Mouse (Mus musculus) forebrain, embryonic 16.5 days (tissue): Measurements from ENCODE around the gene Rtn4ip1. TPM values are rescaled to one million over a fixed set of nuclear protein-coding genes. Genes with fewer than 3 reads are reported as not detected.
A peak's percentile ranks its signal among the peaks of the same experiment; 100 is the strongest.

Source experiments
- ATAC-seq: fragments of 200-750 bp; cut with Nextera tagmentation; 2 replicates; pipeline ENCODE4 v1.8.0; 2017; ENCODE audit warnings: mild to moderate bottlenecking, moderate library complexity
- H3K27ac ChIP-seq: fragments of 300-500 bp; sonication (generic); 2 replicates; pipeline ENCODE4 v1.5.1; 2014; ENCODE audit warnings: low read length, control low read depth
- H3K27me3 ChIP-seq: fragments of 300-500 bp; sonication (generic); replicated peaks from 2 replicates; pipeline ENCODE4 v1.6.1; 2014; ENCODE audit warnings: low read length; ENCODE audit not compliant: control insufficient read depth, insufficient read depth
- H3K36me3 ChIP-seq: fragments of 300-500 bp; sonication (generic); 2 replicates; pipeline ENCODE4 v1.6.1; 2014; ENCODE audit not compliant: control insufficient read depth, insufficient read depth
- H3K4me1 ChIP-seq: fragments of 300-500 bp; sonication (generic); replicated peaks from 2 replicates; pipeline ENCODE4 v1.6.1; 2014; ENCODE audit warnings: low read length; ENCODE audit not compliant: control insufficient read depth, insufficient read depth
- H3K4me2 ChIP-seq: fragments of 300-500 bp; sonication (generic); 2 replicates; pipeline ENCODE4 v1.6.1; 2014; ENCODE audit warnings: mild to moderate bottlenecking, low read length, control low read depth
- H3K4me3 ChIP-seq: fragments of 300-500 bp; sonication (generic); replicated peaks from 2 replicates; pipeline ENCODE4 v1.5.1; 2014; ENCODE audit warnings: mild to moderate bottlenecking, low read length, control low read depth
- H3K9ac ChIP-seq: fragments of 300-500 bp; sonication (generic); replicated peaks from 2 replicates; pipeline ENCODE4 v1.6.1; 2014; ENCODE audit warnings: low read depth, low read length, control low read depth
- H3K9me3 ChIP-seq: fragments of 300-500 bp; sonication (generic); 2 replicates; pipeline ENCODE4 v1.6.1; 2016; ENCODE audit warnings: low read length; ENCODE audit not compliant: control insufficient read depth
- WGBS: fragments of 180-500 bp; shearing (Covaris S2); extraction: QIAGEN DNeasy Blood & Tissue Kit; methylation state at CpG from one replicate; pipeline ENCODE4 v1.1.7; 2014; 5-methylcytosine and 5-hydroxymethylcytosine counted together
- polyA plus RNA-seq: library from polyadenylated mRNA; unstranded; fragments of >200 nt; fragmentation: Nextera tagmentation; extraction: Ambion mirVana; gene quantifications from 2 replicates; pipeline ENCODE4 v1.2.1, GENCODE M21; 2015

The Rtn4ip1 gene
- 18.3 and 19.9 TPM in 2 replicates for polyA plus RNA-seq

DNA sequence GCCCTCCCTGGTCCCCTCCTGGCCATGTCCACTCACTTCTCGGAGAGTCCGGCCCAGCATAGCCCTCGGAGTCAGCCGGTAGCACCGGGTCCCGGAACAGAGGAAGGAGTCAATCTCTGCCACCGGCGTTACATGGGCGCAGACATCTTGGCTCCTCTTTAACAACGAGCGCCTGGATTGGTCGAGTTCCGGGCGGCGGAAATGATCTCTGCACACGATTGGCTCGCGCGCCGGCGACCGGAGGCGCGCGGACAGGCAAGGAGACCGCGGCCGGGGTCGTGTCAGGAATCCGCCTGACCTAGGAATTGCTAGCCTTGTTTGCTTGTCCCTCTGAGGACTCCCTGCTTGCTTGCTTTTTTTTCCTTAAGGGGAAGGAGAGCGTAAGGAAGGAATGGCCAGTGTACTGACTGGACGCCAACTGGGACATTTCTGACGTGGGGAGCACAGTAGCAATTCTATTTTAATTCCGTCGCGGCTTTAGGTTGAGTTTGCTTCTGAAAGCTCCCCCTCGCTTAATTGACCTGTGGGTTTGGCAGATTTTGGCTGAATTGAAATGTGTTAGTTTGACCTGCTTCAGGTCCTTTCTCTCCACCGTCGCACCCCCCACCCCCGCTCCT lies at the start of gene Rtn4ip1, which contains the start of gene Qrsl1:
Gene Rtn4ip1, plus strand, starts transcription at position 230 of the 617 bp plus-strand sequence.
Gene Qrsl1, minus strand, starts transcription at position 168 of the 617 bp plus-strand sequence.
- H3K36me3 ChIP-seq, result no peaks in the 10 kb centered on the region
- H3K27ac ChIP-seq, result peak within 1 kb of the TSS; percentile 71
- peak; percentile 99 for ATAC-seq
- peak within 1 kb of the TSS; percentile 91 for H3K4me3 ChIP-seq
- H3K4me2 ChIP-seq, result peak within 1 kb of the TSS; percentile 69
- H3K27me3 ChIP-seq, result no peaks in the 10 kb centered on the region
- peaks cover 12% of the 10 kb centered on the region for H3K4me1 ChIP-seq
- H3K9ac ChIP-seq, result peak within 1 kb of the TSS; percentile 81
- H3K9me3 ChIP-seq, result no peaks in the 10 kb centered on the region
- under 1% methylated on average over 40 of the region's 40 CpGs for WGBS

DNA sequence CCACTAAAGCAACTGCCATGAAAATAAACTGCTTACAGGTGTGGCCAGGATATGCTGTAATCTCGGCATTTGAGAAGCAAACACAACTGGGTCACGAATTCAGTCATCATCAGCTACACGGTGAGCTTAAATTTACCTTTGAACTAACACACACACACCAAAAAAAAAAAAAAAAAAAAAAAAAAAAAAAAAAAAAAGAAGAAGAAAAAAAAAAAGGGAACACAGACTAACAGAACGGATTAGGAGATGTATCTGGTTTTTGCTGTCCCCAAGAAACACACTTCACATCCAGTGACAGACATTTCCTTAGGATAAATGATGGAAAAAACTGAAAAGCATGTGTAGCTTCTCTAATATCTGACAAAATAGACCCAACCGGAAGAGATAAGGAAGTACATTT lies 49.7 kb upstream of the Rtn4ip1 start:
- no peak for ATAC-seq
- 91% methylated on average over 5 of the region's 5 CpGs for WGBS
- Histone ChIP-seq H3K9me3 (0 out of 2 replicates have a peak, but pooled peaks cover 4% of the 10 kb centered on the region), H3K9ac (no peak overlapping the region), H3K27me3 (no peaks in the 10 kb centered on the region), H3K27ac (no peak overlapping the region), H3K36me3 (no peaks in the 10 kb centered on the region), H3K4me1 (no peaks in the 10 kb centered on the region), H3K4me2 (no peak overlapping the region), H3K4me3 (no peak overlapping the region)

DNA sequence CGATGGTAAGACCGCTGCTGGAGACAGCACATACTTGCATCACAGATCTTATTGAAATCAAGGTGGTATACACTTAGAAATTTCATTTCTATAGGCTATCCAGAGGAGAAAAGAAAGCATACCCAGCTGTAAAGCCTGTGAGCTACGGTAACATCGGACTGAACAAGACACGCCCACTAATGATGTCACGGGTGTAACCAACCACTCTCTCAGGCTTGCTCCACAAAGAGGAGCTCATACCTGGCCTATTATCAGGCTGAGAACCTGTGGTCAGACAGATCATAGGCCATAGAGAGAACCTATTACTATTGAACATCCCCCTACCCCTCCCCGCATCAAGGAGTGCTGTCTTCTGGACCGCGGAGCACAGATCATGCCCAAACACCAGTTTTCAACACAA lies 45.7 kb upstream of the Rtn4ip1 start:
- Histone ChIP-seq H3K4me3 (no peak overlapping the region), H3K27me3 (no peaks in the 10 kb centered on the region), H3K9ac (no peak overlapping the region), H3K4me2 (no peak overlapping the region), H3K36me3 (no peaks in the 10 kb centered on the region), H3K4me1 (no peaks in the 10 kb centered on the region), H3K9me3 (0 out of 2 replicates have a peak, but pooled peaks cover 4% of the 10 kb centered on the region), H3K27ac (no peak overlapping the region)
- 96% methylated on average over 9 of the region's 9 CpGs for WGBS
- ATAC-seq, result no peak

DNA sequence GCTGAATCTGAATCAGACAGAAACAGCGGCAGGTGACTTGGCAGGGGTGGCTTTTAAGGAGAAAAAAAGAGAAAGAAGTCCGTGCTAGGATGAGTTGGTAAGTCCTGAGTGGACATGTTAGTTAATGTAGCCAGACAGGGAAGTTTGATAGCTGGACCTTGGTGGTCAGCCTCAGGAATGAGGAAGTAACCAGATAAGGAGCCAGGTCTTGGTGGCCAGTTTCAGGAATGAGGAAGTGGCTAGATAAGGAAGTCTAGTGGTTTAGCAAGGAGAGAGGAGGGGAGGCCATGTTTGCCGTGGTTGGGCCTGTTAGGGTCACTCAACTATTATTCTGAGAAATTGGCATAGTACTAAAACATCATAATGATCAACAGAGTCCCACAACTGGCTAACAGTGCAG lies 45.3 kb upstream of the Rtn4ip1 start:
- Histone ChIP-seq H3K27me3 (no peaks in the 10 kb centered on the region), H3K4me2 (no peak overlapping the region), H3K4me1 (no peaks in the 10 kb centered on the region), H3K27ac (no peak overlapping the region), H3K4me3 (no peak overlapping the region), H3K9me3 (0 out of 2 replicates have a peak, but pooled peaks cover 4% of the 10 kb centered on the region), H3K9ac (no peak overlapping the region), H3K36me3 (no peaks in the 10 kb centered on the region)
- WGBS, result 83% methylated on average over 3 of the region's 3 CpGs
- no peak for ATAC-seq

- no peak overlapping the region for H3K27ac ChIP-seq
- H3K36me3 ChIP-seq, result no peaks in the 10 kb centered on the region
- H3K9me3 ChIP-seq, result no peaks in the 10 kb centered on the region
- no peak overlapping the region for H3K4me2 ChIP-seq
- no peak for ATAC-seq
- no peaks in the 10 kb centered on the region for H3K27me3 ChIP-seq
- no peak overlapping the region for H3K4me3 ChIP-seq
- H3K9ac ChIP-seq, result no peak overlapping the region
- no peaks in the 10 kb centered on the region for H3K4me1 ChIP-seq
- WGBS, result 71% methylated on average over 10 of the region's 10 CpGs
Measured at GRCm38 (mm10) chr10:43870752-43871151, 30.9 kb upstream of the Rtn4ip1 start.

DNA sequence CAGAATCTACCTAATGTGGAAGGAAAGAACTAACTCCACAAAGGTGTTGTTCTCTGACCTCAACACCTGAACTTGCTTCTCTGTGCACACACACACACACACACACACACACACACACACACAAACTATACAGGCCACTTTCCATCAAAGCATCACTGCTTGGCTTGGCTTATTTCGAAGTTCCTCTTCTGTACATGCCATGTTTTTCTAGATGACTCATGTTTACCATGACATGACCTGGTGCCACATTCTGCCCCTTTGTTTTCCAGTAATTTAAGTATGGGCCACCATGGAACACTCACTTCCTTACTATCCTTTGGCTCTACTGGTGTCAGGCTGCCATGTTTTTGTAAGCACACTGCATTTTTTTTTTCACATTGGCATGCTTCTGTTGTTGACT lies 30.1 kb upstream of the Rtn4ip1 start:
- H3K36me3 ChIP-seq, result peaks cover 2% of the 10 kb centered on the region; the same call in 1 of the 2 replicates
- H3K4me1 ChIP-seq, result no peaks in the 10 kb centered on the region
- H3K27ac ChIP-seq, result no peak overlapping the region
- H3K27me3 ChIP-seq, result no peaks in the 10 kb centered on the region
- 97% methylated on average over 1 of the region's 1 CpGs for WGBS
- H3K4me2 ChIP-seq, result no peak overlapping the region
- no peaks in the 10 kb centered on the region for H3K9me3 ChIP-seq
- no peak overlapping the region for H3K4me3 ChIP-seq
- H3K9ac ChIP-seq, result no peak overlapping the region
- no peak for ATAC-seq

- ATAC-seq, result peak; percentile 95
- 50% methylated on average over 9 of the region's 9 CpGs for WGBS
- H3K27ac ChIP-seq, result peak overlapping the region; percentile 45
Measured at GRCm38 (mm10) chr10:43887676-43888075, 13.9 kb upstream of the Rtn4ip1 start.

GRCm38 (mm10) chr10:43888976-43889375 lies 12.6 kb upstream of the Rtn4ip1 start:
- ATAC-seq, result no peak
- Histone ChIP-seq H3K36me3 (peaks cover 5% of the 10 kb centered on the region; the same call in 1 of the 2 replicates), H3K9ac (no peak overlapping the region), H3K27ac (peak overlapping the region; percentile 50; the same call in 1 of the 2 replicates), H3K27me3 (no peaks in the 10 kb centered on the region), H3K4me2 (no peak overlapping the region), H3K9me3 (no peaks in the 10 kb centered on the region), H3K4me3 (no peak overlapping the region), H3K4me1 (peaks cover 6% of the 10 kb centered on the region)
- 80% methylated on average over 16 of the region's 16 CpGs for WGBS

More at GRCm38 (mm10) chr10:43887676-43888075, 13.9 kb upstream of the Rtn4ip1 start:
- no peaks in the 10 kb centered on the region for H3K9me3 ChIP-seq
- no peaks in the 10 kb centered on the region for H3K36me3 ChIP-seq
- no peak overlapping the region for H3K4me2 ChIP-seq
- H3K4me3 ChIP-seq, result no peak overlapping the region
- H3K4me1 ChIP-seq, result peaks cover 6% of the 10 kb centered on the region
- no peak overlapping the region for H3K9ac ChIP-seq
- H3K27me3 ChIP-seq, result no peaks in the 10 kb centered on the region

GRCm38 (mm10) chr10:43892971-43893370 lies 8.6 kb upstream of the Rtn4ip1 start:
- peaks cover 6% of the 10 kb centered on the region for H3K4me1 ChIP-seq
- no peaks in the 10 kb centered on the region for H3K9me3 ChIP-seq
- H3K27me3 ChIP-seq, result no peaks in the 10 kb centered on the region
- WGBS, result 99% methylated on average over 4 of the region's 4 CpGs
- ATAC-seq, result no peak
- no peak overlapping the region for H3K9ac ChIP-seq
- no peak overlapping the region for H3K4me2 ChIP-seq
- peaks cover 8% of the 10 kb centered on the region; the same call in 1 of the 2 replicates for H3K36me3 ChIP-seq
- H3K27ac ChIP-seq, result no peak overlapping the region
- no peak overlapping the region for H3K4me3 ChIP-seq
